Mouse (Mus musculus): Measurements from ENCODE around the gene Ranbp1. TPM values are rescaled to one million over a fixed set of nuclear protein-coding genes. Genes with fewer than 3 reads are reported as not detected.

The Ranbp1 gene
- polyA plus RNA-seq, 2 experiments from 2014 or later = 122 to 138 TPM

GRCm38 (mm10) chr16:18233919-18234670, 14.4 kb downstream of the Ranbp1 start:
- peak; percentile 2 for ATAC-seq

GRCm38 (mm10) chr16:18233451-18233850, 15.1 kb downstream of the Ranbp1 start:
- ATAC-seq = no peak

GRCm38 (mm10) chr16:18231451-18231850, 17.1 kb downstream of the Ranbp1 start:
- ATAC-seq = no peak

- no peak for ATAC-seq
Measured at GRCm38 (mm10) chr16:18231047-18231446, 17.5 kb downstream of the Ranbp1 start.

GRCm38 (mm10) chr16:18230617-18231016, 17.9 kb downstream of the Ranbp1 start:
- no peak for ATAC-seq

- ATAC-seq = no peak
Measured at GRCm38 (mm10) chr16:18229622-18230021, 18.9 kb downstream of the Ranbp1 start.

GRCm38 (mm10) chr16:18228856-18229255, 19.7 kb downstream of the Ranbp1 start:
- no peak for ATAC-seq

- no peak for ATAC-seq
Measured at GRCm38 (mm10) chr16:18227897-18228422, 20.6 kb downstream of the Ranbp1 start.

GRCm38 (mm10) chr16:18227187-18227586, 21.3 kb downstream of the Ranbp1 start:
- no peak for ATAC-seq

GRCm38 (mm10) chr16:18222188-18222587, 26.3 kb downstream of the Ranbp1 start:
- ATAC-seq = no peak

- no peak for ATAC-seq
Measured at GRCm38 (mm10) chr16:18221543-18221898, 27.0 kb downstream of the Ranbp1 start.

- no peak for ATAC-seq
Measured at GRCm38 (mm10) chr16:18220856-18221542, 27.5 kb downstream of the Ranbp1 start.

- ATAC-seq = no peak
Measured at GRCm38 (mm10) chr16:18220001-18220400, 28.5 kb downstream of the Ranbp1 start.

GRCm38 (mm10) chr16:18218580-18218996, 29.9 kb downstream of the Ranbp1 start:
- ATAC-seq = no peak

GRCm38 (mm10) chr16:18217579-18217978, 31.0 kb downstream of the Ranbp1 start, which contains the start of gene Ccdc188:
TSS of gene Ccdc188 (plus strand) at chr16:18217879.
- ATAC-seq = no peak

- ATAC-seq = no peak
Measured at GRCm38 (mm10) chr16:18214858-18215257, 33.7 kb downstream of the Ranbp1 start.

- ATAC-seq = no peak
Measured at GRCm38 (mm10) chr16:18213689-18214088, 34.8 kb downstream of the Ranbp1 start.

GRCm38 (mm10) chr16:18211417-18212171, 36.9 kb downstream of the Ranbp1 start:
- peak; percentile 54 for ATAC-seq

- ATAC-seq = no peak
Measured at GRCm38 (mm10) chr16:18210701-18211416, 37.7 kb downstream of the Ranbp1 start.

GRCm38 (mm10) chr16:18203430-18204091, 45.0 kb downstream of the Ranbp1 start:
- no peak for ATAC-seq

GRCm38 (mm10) chr16:18202061-18202460, 46.5 kb downstream of the Ranbp1 start:
- no peak for ATAC-seq

- ATAC-seq = no peak
Measured at GRCm38 (mm10) chr16:18201620-18202019, 46.9 kb downstream of the Ranbp1 start.
